Mouse (Mus musculus): ENCODE results near the gene Prkag3.

GRCm38 (mm10) chr1:74792831-74793660 lies 44.0 kb upstream of the Prkag3 start:
- TF ChIP-seq CTCF (IDR thresholded peaks at IDR 0.05; ENCODE audit: low read depth) (no peak), EP300 (IDR thresholded peaks at IDR 0.05; ENCODE audit: low read depth) (no peak)
